Mouse (Mus musculus): ENCODE measurements around the gene Rrp7a.

Gene Rrp7a

DNA sequence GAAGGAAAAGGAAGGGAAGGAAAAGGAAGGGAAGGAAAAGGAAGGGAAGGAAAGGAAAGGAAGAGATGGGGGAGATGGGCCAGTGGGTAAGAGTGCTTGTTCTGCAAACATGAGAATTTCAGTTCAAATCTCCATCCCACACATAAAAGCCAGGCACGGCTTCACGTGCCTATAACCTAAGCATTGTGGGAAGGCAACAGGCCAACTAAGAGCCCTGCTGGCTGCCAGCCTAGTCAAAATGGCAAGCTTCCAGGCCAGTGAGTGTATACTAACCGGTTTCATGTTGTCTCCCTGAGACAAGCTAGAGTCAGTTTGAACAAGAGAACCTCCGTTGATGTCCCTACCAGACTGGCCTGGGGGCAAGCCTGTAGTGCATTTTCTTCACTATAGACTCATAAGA, 57.1 kb downstream of the Rrp7a start:
- no peak for DNase-seq (ENCODE audit: low read depth, low spot score)

Measured in skeletal muscle tissue, adult 2 months (tissue).